Mouse (Mus musculus): ENCODE data around the gene Aldh1a3. TPM values are rescaled to one million over a fixed set of nuclear protein-coding genes. Genes with fewer than 3 reads are reported as not detected.

Gene Aldh1a3
- polyA plus RNA-seq, 1 experiment: not detected

- no peaks in the 10 kb centered on the region for H3K9me3 ChIP-seq (ENCODE audit: control insufficient read depth, low read length)
- no peaks in the 10 kb centered on the region for H3K27me3 ChIP-seq (ENCODE audit: control insufficient read depth)
- TF ChIP-seq TAL1 (IDR thresholded peaks at IDR 0.05; ENCODE audit: low read length) (no peak), GATA1 (IDR thresholded peaks at IDR 0.05; ENCODE audit: low read length) (no peak)
- no peaks in the 10 kb centered on the region for H3K36me3 ChIP-seq (ENCODE audit: control insufficient read depth)
- no peaks in the 10 kb centered on the region for H3K4me1 ChIP-seq (ENCODE audit: control insufficient read depth)
- H3K4me3 ChIP-seq (replicated peaks): no peak overlapping the region
Observed at GRCm38 (mm10) chr7:66404802-66405201, 22.5 kb downstream of the Aldh1a3 start.

- H3K4me1 ChIP-seq (ENCODE audit: control insufficient read depth): no peaks in the 10 kb centered on the region
- no peak overlapping the region for H3K4me3 ChIP-seq (replicated peaks)
- H3K9me3 ChIP-seq (ENCODE audit: control insufficient read depth, low read length): no peaks in the 10 kb centered on the region
- H3K36me3 ChIP-seq (ENCODE audit: control insufficient read depth): no peaks in the 10 kb centered on the region
- no peaks in the 10 kb centered on the region for H3K27me3 ChIP-seq (ENCODE audit: control insufficient read depth)
- TF ChIP-seq GATA1 (IDR thresholded peaks at IDR 0.05; ENCODE audit: low read length) (no peak), TAL1 (IDR thresholded peaks at IDR 0.05; ENCODE audit: low read length) (no peak)
Observed at GRCm38 (mm10) chr7:66404141-66404540, 23.2 kb downstream of the Aldh1a3 start.

GRCm38 (mm10) chr7:66402876-66403275 lies 24.4 kb downstream of the Aldh1a3 start:
- TF ChIP-seq TAL1 (IDR thresholded peaks at IDR 0.05; ENCODE audit: low read length) (no peak), GATA1 (IDR thresholded peaks at IDR 0.05; ENCODE audit: low read length) (no peak)

GRCm38 (mm10) chr7:66401605-66402004 lies 25.7 kb downstream of the Aldh1a3 start:
- Histone ChIP-seq H3K4me1 (ENCODE audit: control insufficient read depth) (no peaks in the 10 kb centered on the region), H3K9me3 (ENCODE audit: control insufficient read depth, low read length) (no peaks in the 10 kb centered on the region), H3K4me3 (replicated peaks) (no peak overlapping the region), H3K36me3 (ENCODE audit: control insufficient read depth) (no peaks in the 10 kb centered on the region), H3K27me3 (ENCODE audit: control insufficient read depth) (no peaks in the 10 kb centered on the region)
- TF ChIP-seq TAL1 (IDR thresholded peaks at IDR 0.05; ENCODE audit: low read length) (no peak), GATA1 (IDR thresholded peaks at IDR 0.05; ENCODE audit: low read length) (no peak)

More at GRCm38 (mm10) chr7:66402876-66403275, 24.4 kb downstream of the Aldh1a3 start:
- no peaks in the 10 kb centered on the region for H3K27me3 ChIP-seq (ENCODE audit: control insufficient read depth)
- H3K36me3 ChIP-seq (ENCODE audit: control insufficient read depth): no peaks in the 10 kb centered on the region
- no peaks in the 10 kb centered on the region for H3K9me3 ChIP-seq (ENCODE audit: control insufficient read depth, low read length)
- H3K4me3 ChIP-seq (replicated peaks): no peak overlapping the region
- no peaks in the 10 kb centered on the region for H3K4me1 ChIP-seq (ENCODE audit: control insufficient read depth)

GRCm38 (mm10) chr7:66397288-66397687 lies 30.0 kb downstream of the Aldh1a3 start:
- H3K27me3 ChIP-seq (ENCODE audit: control insufficient read depth): no peaks in the 10 kb centered on the region
- no peak overlapping the region for H3K4me3 ChIP-seq (replicated peaks)
- H3K9me3 ChIP-seq (ENCODE audit: control insufficient read depth, low read length): no peaks in the 10 kb centered on the region
- no peak for TF ChIP-seq TAL1 (IDR thresholded peaks at IDR 0.05; ENCODE audit: low read length)
- TF ChIP-seq GATA1 (IDR thresholded peaks at IDR 0.05; ENCODE audit: low read length): no peak
- no peaks in the 10 kb centered on the region for H3K36me3 ChIP-seq (ENCODE audit: control insufficient read depth)
- H3K4me1 ChIP-seq (ENCODE audit: control insufficient read depth): no peaks in the 10 kb centered on the region

GRCm38 (mm10) chr7:66388621-66389532 lies 38.4 kb downstream of the Aldh1a3 start:
- no peaks in the 10 kb centered on the region for H3K9me3 ChIP-seq (ENCODE audit: control insufficient read depth, low read length)
- no peak for TF ChIP-seq GATA1 (IDR thresholded peaks at IDR 0.05; ENCODE audit: low read length)
- no peak for TF ChIP-seq TAL1 (IDR thresholded peaks at IDR 0.05; ENCODE audit: low read length)
- peak overlapping the region; percentile 62 for H3K4me3 ChIP-seq (replicated peaks)
- H3K4me1 ChIP-seq (ENCODE audit: control insufficient read depth): peaks cover 18% of the 10 kb centered on the region
- peaks cover 22% of the 10 kb centered on the region for H3K27me3 ChIP-seq (ENCODE audit: control insufficient read depth)
- no peaks in the 10 kb centered on the region for H3K36me3 ChIP-seq (ENCODE audit: control insufficient read depth)

GRCm38 (mm10) chr7:66387813-66388521 lies 39.4 kb downstream of the Aldh1a3 start, which contains the start of gene Lrrk1:
Lrrk1 (minus strand) TSS chr7:66388350.
- TF ChIP-seq GATA1 (IDR thresholded peaks at IDR 0.05; ENCODE audit: low read length) (no peak), TAL1 (IDR thresholded peaks at IDR 0.05; ENCODE audit: low read length) (no peak)
- peaks cover 18% of the 10 kb centered on the region for H3K4me1 ChIP-seq (ENCODE audit: control insufficient read depth)
- no peaks in the 10 kb centered on the region for H3K9me3 ChIP-seq (ENCODE audit: control insufficient read depth, low read length)
- H3K27me3 ChIP-seq (ENCODE audit: control insufficient read depth): peaks cover 22% of the 10 kb centered on the region
- peak within 1 kb of the TSS; percentile 62 for H3K4me3 ChIP-seq (replicated peaks)
- H3K36me3 ChIP-seq (ENCODE audit: control insufficient read depth): no peaks in the 10 kb centered on the region

GRCm38 (mm10) chr7:66387419-66387812 lies 39.9 kb downstream of the Aldh1a3 start:
- TF ChIP-seq TAL1 (IDR thresholded peaks at IDR 0.05; ENCODE audit: low read length) (no peak), GATA1 (IDR thresholded peaks at IDR 0.05; ENCODE audit: low read length) (no peak)
- peaks cover 22% of the 10 kb centered on the region for H3K27me3 ChIP-seq (ENCODE audit: control insufficient read depth)
- no peaks in the 10 kb centered on the region for H3K9me3 ChIP-seq (ENCODE audit: control insufficient read depth, low read length)
- H3K4me3 ChIP-seq (replicated peaks): peak overlapping the region; percentile 62
- H3K4me1 ChIP-seq (ENCODE audit: control insufficient read depth): peaks cover 18% of the 10 kb centered on the region
- no peaks in the 10 kb centered on the region for H3K36me3 ChIP-seq (ENCODE audit: control insufficient read depth)

- TF ChIP-seq TAL1 (IDR thresholded peaks at IDR 0.05; ENCODE audit: low read length): no peak
- no peak for TF ChIP-seq GATA1 (IDR thresholded peaks at IDR 0.05; ENCODE audit: low read length)
- Histone ChIP-seq H3K4me3 (replicated peaks) (no peak overlapping the region), H3K4me1 (ENCODE audit: control insufficient read depth) (peaks cover 18% of the 10 kb centered on the region)
Observed at GRCm38 (mm10) chr7:66386411-66386810, 40.9 kb downstream of the Aldh1a3 start.

More at GRCm38 (mm10) chr7:66386411-66386810, 40.9 kb downstream of the Aldh1a3 start:
- H3K36me3 ChIP-seq (ENCODE audit: control insufficient read depth): no peaks in the 10 kb centered on the region; the same call in 1 of the 2 replicates
- H3K27me3 ChIP-seq (ENCODE audit: control insufficient read depth): peaks cover 22% of the 10 kb centered on the region
- no peaks in the 10 kb centered on the region for H3K9me3 ChIP-seq (ENCODE audit: control insufficient read depth, low read length)

Measured in erythroblast, embryonic 14.5 days (primary cell).